Mouse (Mus musculus) liver, embryonic 15.5 days (tissue): ENCODE results near the gene Cenpp. TPM values are rescaled to one million over a fixed set of nuclear protein-coding genes. Genes with fewer than 3 reads are reported as not detected.

ENCODE experiments used
- ATAC-seq: fragments of 200-750 bp; cut with Nextera tagmentation; 2 replicates; pipeline ENCODE4 v1.8.0; 2017; ENCODE audit warnings: moderate number of reproducible peaks, mild to moderate bottlenecking, moderate library complexity; ENCODE audit not compliant: insufficient read depth
- H3K27ac ChIP-seq: fragments of 300-500 bp; sonication (generic); replicated peaks from 2 replicates; pipeline ENCODE4 v1.5.1; 2015; ENCODE audit warnings: mild to moderate bottlenecking, inconsistent platforms
- H3K27me3 ChIP-seq: fragments of 300-500 bp; sonication (generic); 2 replicates; pipeline ENCODE4 v1.6.1; 2015; ENCODE audit warnings: mild to moderate bottlenecking, inconsistent platforms
- H3K36me3 ChIP-seq: fragments of 300-500 bp; sonication (generic); replicated peaks from 2 replicates; pipeline ENCODE4 v1.6.1; 2015; ENCODE audit warnings: moderate library complexity, mild to moderate bottlenecking, inconsistent platforms
- H3K4me1 ChIP-seq: fragments of 300-500 bp; sonication (generic); replicated peaks from 2 replicates; pipeline ENCODE4 v1.6.1; 2015; ENCODE audit warnings: inconsistent platforms
- H3K4me2 ChIP-seq: fragments of 300-500 bp; sonication (generic); 2 replicates; pipeline ENCODE4 v1.6.1; 2015; ENCODE audit warnings: moderate library complexity, mild to moderate bottlenecking, inconsistent platforms
- H3K4me3 ChIP-seq: fragments of 300-500 bp; sonication (generic); replicated peaks from 2 replicates; pipeline ENCODE4 v1.5.1; 2015; ENCODE audit warnings: mild to moderate bottlenecking, inconsistent platforms
- H3K9ac ChIP-seq: fragments of 300-500 bp; sonication (generic); 2 replicates; pipeline ENCODE4 v1.6.1; 2015; ENCODE audit warnings: moderate library complexity, mild to moderate bottlenecking, inconsistent platforms
- H3K9me3 ChIP-seq: fragments of 300-500 bp; sonication (generic); replicated peaks from 2 replicates; pipeline ENCODE4 v1.6.1; 2016; ENCODE audit warnings: inconsistent platforms
- WGBS: fragments of 180-500 bp; shearing (Covaris S2); methylation state at CpG from one replicate; pipeline ENCODE4 v1.1.7; 2015; ENCODE audit warnings: mixed read lengths; ENCODE audit not compliant: insufficient replicate concordance; 5-methylcytosine and 5-hydroxymethylcytosine counted together
- polyA plus RNA-seq: library from polyadenylated mRNA; unstranded; fragments of >200 nt; fragmentation: Nextera tagmentation; extraction: Ambion mirVana; gene quantifications from 2 replicates; pipeline ENCODE4 v1.2.1, GENCODE M21; 2015

Gene Cenpp
- 17.3 and 22.7 TPM in 2 replicates for polyA plus RNA-seq

DNA sequence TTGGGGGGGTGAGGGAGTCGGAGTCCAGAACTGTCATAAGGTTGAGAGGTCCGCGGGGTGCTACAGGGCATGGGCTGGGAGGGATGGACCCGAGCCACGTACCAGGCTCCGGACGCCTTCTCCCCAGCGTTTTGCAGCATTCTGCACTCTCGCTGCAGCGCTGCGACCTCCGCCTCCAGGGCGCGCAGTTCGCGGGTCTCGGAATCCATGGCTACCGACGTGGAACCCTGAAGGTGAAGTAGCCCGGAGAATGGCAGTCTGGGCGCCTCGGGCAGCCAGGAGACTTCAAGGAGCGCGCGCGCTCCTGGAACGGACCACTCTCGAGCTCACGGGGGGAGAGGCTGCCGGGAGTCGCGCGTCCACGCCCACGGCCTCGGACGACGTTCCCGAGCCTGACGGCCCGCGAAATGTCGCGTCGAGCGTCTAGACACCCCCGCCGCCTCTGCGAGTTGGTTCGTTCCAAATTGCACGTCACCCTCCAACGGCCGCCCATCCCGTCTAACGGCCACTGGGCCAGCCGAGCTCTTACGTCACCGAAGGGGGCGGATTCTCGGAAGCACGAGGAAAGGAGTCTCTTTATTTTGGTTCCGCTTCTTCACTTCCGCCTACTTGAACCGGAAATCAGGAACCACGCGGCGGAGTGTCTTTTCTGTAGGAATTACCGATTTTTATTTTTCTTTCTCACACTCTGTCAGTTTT lies at the start of gene Cenpp, which contains the start of gene Nol8:
TSS of gene Cenpp (minus strand) at position 305 of the 699 bp plus-strand sequence.
TSS of gene Nol8 (plus strand) at position 598 of the 699 bp plus-strand sequence.
- peaks cover 20% of the 10 kb centered on the region for H3K4me1 ChIP-seq
- peak within 1 kb of the TSS; percentile 89 for H3K4me3 ChIP-seq
- peak; percentile 97 for ATAC-seq
- H3K9me3 ChIP-seq: no peaks in the 10 kb centered on the region
- H3K27me3 ChIP-seq: no peaks in the 10 kb centered on the region
- peak within 1 kb of the TSS; percentile 85 for H3K9ac ChIP-seq
- peak within 1 kb of the TSS; percentile 80 for H3K27ac ChIP-seq
- peaks cover 15% of the 10 kb centered on the region; the same call in 1 of the 2 replicates for H3K36me3 ChIP-seq
- under 1% methylated on average over 68 of the region's 68 CpGs for WGBS
- H3K4me2 ChIP-seq: peak within 1 kb of the TSS; percentile 92

- Histone ChIP-seq H3K9me3 (no peaks in the 10 kb centered on the region), H3K9ac (no peak overlapping the region), H3K4me1 (no peaks in the 10 kb centered on the region), H3K4me2 (no peak overlapping the region), H3K4me3 (no peak overlapping the region), H3K27me3 (no peaks in the 10 kb centered on the region), H3K36me3 (peaks cover 67% of the 10 kb centered on the region), H3K27ac (no peak overlapping the region)
- no peak for ATAC-seq
- 89% methylated on average over 5 of the region's 5 CpGs for WGBS
Observed at GRCm38 (mm10) chr13:49691056-49691455, 38.5 kb upstream of the Cenpp start.

- no peaks in the 10 kb centered on the region for H3K9me3 ChIP-seq
- no peak overlapping the region for H3K4me3 ChIP-seq
- no peak overlapping the region for H3K9ac ChIP-seq
- H3K27me3 ChIP-seq: no peaks in the 10 kb centered on the region
- H3K27ac ChIP-seq: no peak overlapping the region
- 64% methylated on average over 4 of the region's 4 CpGs for WGBS
- peaks cover 33% of the 10 kb centered on the region for H3K36me3 ChIP-seq
- peak overlapping the region; percentile 73; the same call in 1 of the 2 replicates for H3K4me2 ChIP-seq
- no peak for ATAC-seq
- H3K4me1 ChIP-seq: peaks cover 32% of the 10 kb centered on the region
Observed at GRCm38 (mm10) chr13:49684266-49684665, 31.7 kb upstream of the Cenpp start.

GRCm38 (mm10) chr13:49682233-49682846 lies 29.8 kb upstream of the Cenpp start:
- Histone ChIP-seq H3K4me1 (peaks cover 32% of the 10 kb centered on the region), H3K4me2 (peak overlapping the region; percentile 73), H3K4me3 (peak overlapping the region; percentile 84), H3K9ac (peak overlapping the region; percentile 85), H3K36me3 (peaks cover 30% of the 10 kb centered on the region), H3K27me3 (no peaks in the 10 kb centered on the region), H3K27ac (peak overlapping the region; percentile 91), H3K9me3 (no peaks in the 10 kb centered on the region)
- ATAC-seq: peak; percentile 41
- under 1% methylated on average over 20 of the region's 20 CpGs for WGBS

DNA sequence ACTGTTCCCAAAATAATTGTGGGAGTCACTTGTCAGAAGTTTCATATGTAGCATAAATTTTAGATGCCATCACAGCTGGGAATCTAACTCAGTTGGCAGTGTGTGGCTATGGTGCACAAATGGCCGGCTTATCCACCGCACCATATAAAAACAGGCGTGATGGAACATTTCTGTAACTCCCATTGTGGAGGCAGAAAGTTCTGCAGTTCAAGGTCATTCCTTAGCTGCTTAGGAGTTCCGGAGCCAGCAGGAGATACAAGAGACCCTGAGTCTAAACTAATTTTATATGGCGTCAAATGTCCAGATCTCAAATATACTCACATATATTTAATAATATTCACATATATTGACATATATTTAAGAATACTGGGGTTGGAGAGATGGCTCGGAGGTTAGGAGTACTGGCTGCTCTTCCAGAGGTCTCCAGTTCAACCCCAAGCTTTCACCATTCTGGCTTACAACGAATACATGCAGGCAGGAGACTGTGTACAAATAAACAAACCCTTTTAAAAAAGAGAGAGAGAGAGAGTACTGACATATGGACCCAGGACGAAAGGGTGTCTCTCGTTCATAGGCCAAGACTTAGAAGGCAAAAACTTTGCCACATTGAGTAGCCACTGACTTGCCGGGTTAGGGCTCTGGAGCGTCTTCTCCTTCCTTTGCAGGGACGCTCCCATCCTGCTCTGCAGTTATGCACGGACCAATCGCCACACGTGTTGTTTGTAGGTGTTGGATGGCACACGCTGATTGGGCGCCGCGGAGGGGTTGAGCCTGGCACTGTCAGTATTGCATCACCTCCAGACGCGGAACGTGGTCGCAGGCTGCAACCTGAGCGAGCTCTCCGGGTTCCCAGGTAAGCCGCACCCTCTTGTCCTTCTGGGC lies 29.0 kb upstream of the Cenpp start, which contains the start of gene Iars:
TSS of gene Iars (plus strand) at position 750 of the 882 bp plus-strand sequence.
- Histone ChIP-seq H3K4me3 (peak within 1 kb of the TSS; percentile 84), H3K27ac (peak within 1 kb of the TSS; percentile 91), H3K36me3 (peaks cover 28% of the 10 kb centered on the region), H3K4me2 (peak within 1 kb of the TSS; percentile 73), H3K9me3 (no peaks in the 10 kb centered on the region), H3K27me3 (no peaks in the 10 kb centered on the region), H3K4me1 (peaks cover 32% of the 10 kb centered on the region), H3K9ac (peak within 1 kb of the TSS; percentile 85)
- WGBS: 5% methylated on average over 26 of the region's 26 CpGs
- peak; percentile 100 for ATAC-seq

- 58% methylated on average over 2 of the region's 2 CpGs for WGBS
- ATAC-seq: no peak
- Histone ChIP-seq H3K4me2 (no peak overlapping the region), H3K27ac (no peak overlapping the region), H3K27me3 (no peaks in the 10 kb centered on the region), H3K9ac (no peak overlapping the region), H3K4me1 (peaks cover 13% of the 10 kb centered on the region), H3K36me3 (peaks cover 37% of the 10 kb centered on the region), H3K4me3 (no peak overlapping the region), H3K9me3 (no peaks in the 10 kb centered on the region)
Observed at GRCm38 (mm10) chr13:49677793-49678192, 25.2 kb upstream of the Cenpp start.

GRCm38 (mm10) chr13:49653180-49653541 lies 576 bp upstream of the Cenpp start:
- Histone ChIP-seq H3K27me3 (no peaks in the 10 kb centered on the region), H3K4me3 (peak overlapping the region; percentile 89), H3K9ac (peak overlapping the region; percentile 59), H3K4me2 (peak overlapping the region; percentile 92), H3K9me3 (no peaks in the 10 kb centered on the region), H3K4me1 (peaks cover 20% of the 10 kb centered on the region), H3K36me3 (peaks cover 12% of the 10 kb centered on the region; the same call in 1 of the 2 replicates), H3K27ac (peak overlapping the region; percentile 66)
- 0% methylated on average over 16 of the region's 16 CpGs for WGBS
- peak; percentile 65 for ATAC-seq

DNA sequence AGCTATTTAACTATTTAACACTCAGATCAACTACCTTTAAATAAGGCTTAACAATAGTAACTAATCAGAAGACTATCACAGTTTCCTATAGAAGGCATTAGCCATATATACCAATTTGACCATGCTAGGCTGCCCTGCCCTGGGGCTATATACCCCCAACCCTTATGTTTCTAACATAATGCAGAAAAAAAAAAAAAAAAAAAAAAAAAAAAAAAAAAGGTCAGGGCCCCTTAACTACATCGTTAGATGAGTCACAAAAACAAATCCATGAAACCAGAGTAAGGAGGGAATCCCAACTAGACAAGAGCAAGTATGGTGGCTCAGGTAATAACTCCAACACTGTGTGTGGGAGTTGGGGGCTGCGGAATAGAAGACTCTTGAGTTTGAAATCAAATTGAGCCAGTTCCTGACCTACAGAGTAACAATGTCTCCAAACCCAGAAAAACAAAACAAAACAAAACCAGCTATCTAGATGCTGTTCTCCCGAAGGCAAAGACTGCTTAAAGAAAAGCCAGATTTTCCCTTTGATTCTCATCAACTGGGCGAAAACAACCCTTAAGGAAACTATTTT lies 719 bp downstream of the Cenpp start:
- peak overlapping the region; percentile 80 for H3K27ac ChIP-seq
- peak overlapping the region; percentile 85 for H3K9ac ChIP-seq
- H3K27me3 ChIP-seq: no peaks in the 10 kb centered on the region
- H3K36me3 ChIP-seq: peaks cover 14% of the 10 kb centered on the region; the same call in 1 of the 2 replicates
- WGBS: under 1% methylated on average over 4 of the region's 4 CpGs
- peak overlapping the region; percentile 78 for H3K4me2 ChIP-seq
- peaks cover 20% of the 10 kb centered on the region for H3K4me1 ChIP-seq
- no peak for ATAC-seq
- no peaks in the 10 kb centered on the region for H3K9me3 ChIP-seq
- H3K4me3 ChIP-seq: peak overlapping the region; percentile 89

DNA sequence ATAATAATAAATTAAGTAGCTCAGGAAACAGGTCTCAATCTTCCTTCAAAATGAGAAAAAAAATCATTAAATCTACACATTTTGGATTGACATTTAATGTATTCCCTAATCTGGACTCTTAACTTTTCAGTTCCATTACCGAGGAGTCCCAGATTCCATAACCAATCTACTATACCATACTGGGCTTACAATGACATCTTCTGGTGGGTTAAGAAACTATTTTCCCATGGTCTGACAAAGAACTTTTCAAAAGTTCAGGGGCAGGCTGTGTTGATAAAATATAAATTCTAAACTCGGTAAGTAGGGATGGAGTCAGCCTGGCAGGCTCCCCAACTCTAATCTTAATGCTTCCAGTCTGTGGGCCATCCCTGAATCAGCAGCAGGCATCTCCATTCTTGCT lies 1.4 kb downstream of the Cenpp start:
- Histone ChIP-seq H3K27ac (no peak overlapping the region), H3K9me3 (no peaks in the 10 kb centered on the region), H3K4me2 (peak overlapping the region; percentile 78), H3K4me3 (peak overlapping the region; percentile 89), H3K4me1 (peaks cover 20% of the 10 kb centered on the region), H3K36me3 (peaks cover 14% of the 10 kb centered on the region; the same call in 1 of the 2 replicates), H3K9ac (0 out of 2 replicates have a peak overlapping the region, but pooled peaks have one; percentile 10), H3K27me3 (no peaks in the 10 kb centered on the region)
- no peak for ATAC-seq
- WGBS: 34% methylated on average over 2 of the region's 2 CpGs

- no peak for ATAC-seq
Observed at GRCm38 (mm10) chr13:49646019-49646418, 6.6 kb downstream of the Cenpp start.

More at GRCm38 (mm10) chr13:49646019-49646418, 6.6 kb downstream of the Cenpp start:
- H3K4me2 ChIP-seq: no peak overlapping the region
- H3K4me1 ChIP-seq: 0 out of 2 replicates have a peak, but pooled peaks cover 5% of the 10 kb centered on the region
- no peaks in the 10 kb centered on the region for H3K9me3 ChIP-seq
- H3K27ac ChIP-seq: no peak overlapping the region
- H3K4me3 ChIP-seq: no peak overlapping the region
- WGBS: 58% methylated on average over 1 of the region's 1 CpGs
- H3K9ac ChIP-seq: no peak overlapping the region
- no peaks in the 10 kb centered on the region for H3K27me3 ChIP-seq
- peaks cover 30% of the 10 kb centered on the region for H3K36me3 ChIP-seq
